Mouse (Mus musculus) midbrain, postnatal 0 days (tissue): Measurements from ENCODE around the gene Cd22. TPM values are rescaled to one million over a fixed set of nuclear protein-coding genes. Genes with fewer than 3 reads are reported as not detected.

ENCODE experiments used
- ATAC-seq: fragments of 200-750 bp; cut with Nextera tagmentation; 2 replicates; pipeline ENCODE4 v1.8.0; 2017; ENCODE audit warnings: moderate number of reproducible peaks, mild to moderate bottlenecking, moderate TSS enrichment, moderate library complexity; ENCODE audit not compliant: low FRiP score
- DNase-seq: peaks from one replicate; pipeline ENCODE4 v3.0.0-alpha.2; 2015; ENCODE audit warnings: low spot score
- H3K27ac ChIP-seq: fragments of 300-500 bp; sonication (generic); 2 replicates; pipeline ENCODE4 v1.5.1; 2014; ENCODE audit warnings: low read depth, mild to moderate bottlenecking, low read length, mixed read lengths
- H3K27me3 ChIP-seq: fragments of 300-500 bp; sonication (generic); 2 replicates; pipeline ENCODE4 v1.6.1; 2014; ENCODE audit warnings: low read length, control low read depth, mixed read lengths; ENCODE audit not compliant: insufficient read depth
- H3K36me3 ChIP-seq: fragments of 300-500 bp; sonication (generic); 2 replicates; pipeline ENCODE4 v1.6.1; 2014; ENCODE audit warnings: low read length, control low read depth, mixed read lengths; ENCODE audit not compliant: insufficient read depth
- H3K4me1 ChIP-seq: fragments of 300-500 bp; sonication (generic); 2 replicates; pipeline ENCODE4 v1.6.1; 2014; ENCODE audit warnings: mild to moderate bottlenecking, control low read depth, antibody characterized with exemption, low read length, mixed read lengths; ENCODE audit not compliant: insufficient read depth
- H3K4me2 ChIP-seq: fragments of 300-500 bp; sonication (generic); 2 replicates; pipeline ENCODE4 v1.6.1; 2014; ENCODE audit warnings: low read depth, mild to moderate bottlenecking, low read length, mixed read lengths; ENCODE audit not compliant: poor library complexity, severe bottlenecking
- H3K4me3 ChIP-seq: fragments of 300-500 bp; sonication (generic); 2 replicates; pipeline ENCODE4 v1.5.1; 2014; ENCODE audit warnings: low read depth, mild to moderate bottlenecking, low read length, moderate library complexity
- H3K9ac ChIP-seq: fragments of 300-500 bp; sonication (generic); replicated peaks from 2 replicates; pipeline ENCODE4 v1.6.1; 2014; ENCODE audit warnings: mild to moderate bottlenecking, low read length, moderate library complexity, mixed read lengths; ENCODE audit not compliant: poor library complexity, severe bottlenecking
- H3K9me3 ChIP-seq: fragments of 300-500 bp; sonication (generic); 2 replicates; pipeline ENCODE4 v1.6.1; 2016; ENCODE audit warnings: low read length, control low read depth
- CTCF ChIP-seq: IDR thresholded peaks from 2 replicates; pipeline ENCODE4 v1.5.1; 2016; ENCODE audit warnings: antibody characterized with exemption, mild to moderate bottlenecking
- WGBS: fragments of 180-500 bp; shearing (Covaris S2); extraction: QIAGEN DNeasy Blood & Tissue Kit; methylation state at CpG from one replicate; pipeline ENCODE4 v1.1.7; 2014; 5-methylcytosine and 5-hydroxymethylcytosine counted together
- polyA plus RNA-seq: library from polyadenylated mRNA; unstranded; fragments of >200 nt; fragmentation: Nextera tagmentation; extraction: Ambion mirVana; gene quantifications from 2 replicates; pipeline ENCODE4 v1.2.1, GENCODE M21; 2015
- total RNA-seq: library from RNA; depleted of rRNA; stranded (reverse); fragments of >200 nt; gene quantifications from 2 replicates; pipeline ENCODE4 v1.2.3, GENCODE M21; 2014

The Cd22 gene
- total and polyA plus RNA-seq, 2 experiments from 2014 or later: 0.16 to 0.71 TPM

DNA sequence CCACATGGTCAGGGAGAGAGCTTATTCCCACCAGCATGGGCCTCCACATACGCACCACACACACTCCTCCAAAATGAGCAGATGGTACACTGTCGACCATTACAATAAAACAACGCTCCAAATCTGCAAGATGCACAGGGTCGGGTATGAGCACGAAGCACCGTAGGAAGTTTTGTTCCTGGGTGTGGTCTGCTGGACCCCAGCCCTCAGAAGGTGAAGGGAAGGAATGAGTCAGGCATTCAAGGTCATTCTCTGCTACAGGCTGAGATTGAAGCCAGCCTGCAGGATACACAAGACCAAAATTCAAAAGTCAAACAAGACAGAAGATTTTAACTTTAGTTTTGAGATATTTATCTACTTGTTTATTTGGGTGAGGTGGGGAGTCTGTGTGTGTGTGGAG lies 32.2 kb downstream of the Cd22 start:
- Histone ChIP-seq H3K4me3 (no peak overlapping the region), H3K4me2 (no peak overlapping the region), H3K4me1 (peaks cover 2% of the 10 kb centered on the region; the same call in 1 of the 2 replicates), H3K9ac (no peak overlapping the region), H3K27me3 (no peaks in the 10 kb centered on the region), H3K36me3 (no peaks in the 10 kb centered on the region), H3K9me3 (no peaks in the 10 kb centered on the region), H3K27ac (no peak overlapping the region)
- 86% methylated on average over 6 of the region's 6 CpGs for WGBS
- TF ChIP-seq CTCF: no peak
- DNase-seq (no peak), ATAC-seq (no peak)

DNA sequence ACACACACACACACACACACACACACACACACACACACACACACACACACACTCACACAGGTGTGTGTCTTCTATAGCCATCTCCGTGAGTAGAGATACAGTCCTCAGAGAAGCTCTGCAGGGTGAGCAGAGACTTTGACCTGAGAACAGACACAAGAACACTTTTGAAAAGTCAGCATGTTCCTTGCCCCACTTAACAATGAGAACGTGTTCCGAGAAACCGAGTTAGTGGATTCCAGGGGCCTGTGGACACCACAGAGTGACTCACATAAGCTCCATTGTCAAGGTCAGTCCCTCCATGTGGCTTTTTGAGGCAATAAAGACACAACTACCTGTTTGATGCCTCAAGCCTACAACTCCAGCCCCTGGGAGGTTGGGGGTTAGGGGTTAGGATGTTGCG lies 32.8 kb downstream of the Cd22 start:
- H3K4me2 ChIP-seq: no peak overlapping the region
- H3K4me3 ChIP-seq: no peak overlapping the region
- ATAC-seq: no peak
- WGBS: 75% methylated on average over 5 of the region's 5 CpGs
- no peak for TF ChIP-seq CTCF
- H3K27ac ChIP-seq: no peak overlapping the region
- H3K36me3 ChIP-seq: no peaks in the 10 kb centered on the region
- H3K4me1 ChIP-seq: peaks cover 2% of the 10 kb centered on the region; the same call in 1 of the 2 replicates
- no peak for DNase-seq
- H3K9ac ChIP-seq: no peak overlapping the region
- no peaks in the 10 kb centered on the region for H3K9me3 ChIP-seq
- no peaks in the 10 kb centered on the region for H3K27me3 ChIP-seq

DNA sequence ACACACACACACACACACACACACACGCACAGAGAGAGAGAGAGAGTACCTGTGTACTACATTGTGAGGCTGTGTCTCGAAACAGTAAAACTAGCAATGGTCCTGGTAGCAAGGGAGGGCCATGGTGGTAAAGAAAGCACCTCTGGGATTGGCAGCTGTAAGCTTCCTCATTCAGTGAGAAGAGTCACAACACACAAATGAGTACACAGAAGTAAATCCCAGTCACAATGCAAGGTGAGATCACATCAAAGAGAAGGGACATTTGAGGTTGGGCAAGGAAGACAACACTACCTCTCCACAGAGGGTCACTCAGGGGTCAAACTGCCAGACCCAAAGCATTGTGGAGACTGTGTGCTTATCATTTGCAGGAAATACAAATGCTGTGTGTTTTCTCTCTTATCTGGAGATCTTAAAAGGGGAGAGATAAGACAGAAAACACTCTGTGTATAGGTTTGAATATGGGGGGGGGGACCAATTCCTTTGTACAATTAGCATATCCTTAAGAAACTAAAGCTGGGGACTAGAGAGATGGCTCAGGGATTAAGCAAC lies 33.6 kb downstream of the Cd22 start:
- no peaks in the 10 kb centered on the region for H3K27me3 ChIP-seq
- TF ChIP-seq CTCF: no peak
- H3K4me1 ChIP-seq: peaks cover 2% of the 10 kb centered on the region; the same call in 1 of the 2 replicates
- WGBS: 90% methylated on average over 2 of the region's 2 CpGs
- no peak overlapping the region for H3K4me3 ChIP-seq
- H3K36me3 ChIP-seq: no peaks in the 10 kb centered on the region
- ATAC-seq (no peak), DNase-seq (no peak)
- H3K4me2 ChIP-seq: no peak overlapping the region
- H3K9ac ChIP-seq: no peak overlapping the region
- H3K27ac ChIP-seq: no peak overlapping the region
- H3K9me3 ChIP-seq: no peaks in the 10 kb centered on the region

DNA sequence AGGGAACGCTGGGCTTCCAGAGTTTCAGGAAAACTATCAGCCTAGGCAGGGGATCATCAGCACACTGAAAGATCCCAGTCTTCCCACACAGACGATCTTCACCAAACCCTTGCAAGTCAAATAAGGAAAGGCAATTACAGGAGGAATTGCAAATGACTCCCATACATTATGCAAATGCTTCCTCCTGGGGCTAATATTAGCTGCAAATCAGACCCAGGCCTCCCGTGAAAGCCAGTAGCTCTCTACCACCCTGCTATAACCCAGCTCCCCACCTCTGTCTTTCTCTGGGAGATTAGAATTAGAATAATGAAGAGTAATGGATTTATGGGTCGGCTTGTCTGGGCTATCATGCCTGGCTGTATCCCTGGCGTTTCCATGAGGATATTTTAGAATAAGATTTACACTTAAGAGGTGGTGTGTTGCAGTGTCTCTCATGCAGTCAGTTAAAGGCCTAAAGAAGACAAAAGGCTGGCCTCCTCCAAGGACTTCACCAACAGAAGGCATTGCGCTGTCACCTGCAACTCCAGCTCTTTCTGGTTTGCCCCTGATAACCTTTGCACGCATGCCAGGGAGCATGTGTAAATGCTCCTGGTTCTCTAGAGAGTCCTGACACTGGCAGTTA lies 35.4 kb downstream of the Cd22 start:
- Histone ChIP-seq H3K9me3 (no peaks in the 10 kb centered on the region), H3K4me1 (peaks cover 2% of the 10 kb centered on the region; the same call in 1 of the 2 replicates), H3K4me2 (no peak overlapping the region), H3K27ac (peak overlapping the region; percentile 55; the same call in 1 of the 2 replicates), H3K27me3 (no peaks in the 10 kb centered on the region), H3K4me3 (no peak overlapping the region), H3K36me3 (no peaks in the 10 kb centered on the region), H3K9ac (no peak overlapping the region)
- TF ChIP-seq CTCF: no peak
- DNase-seq (peak; percentile 15), ATAC-seq (0 out of 2 replicates have a peak, but pooled peaks have one; percentile 41)
- WGBS: 28% methylated on average over 7 of the region's 7 CpGs

DNA sequence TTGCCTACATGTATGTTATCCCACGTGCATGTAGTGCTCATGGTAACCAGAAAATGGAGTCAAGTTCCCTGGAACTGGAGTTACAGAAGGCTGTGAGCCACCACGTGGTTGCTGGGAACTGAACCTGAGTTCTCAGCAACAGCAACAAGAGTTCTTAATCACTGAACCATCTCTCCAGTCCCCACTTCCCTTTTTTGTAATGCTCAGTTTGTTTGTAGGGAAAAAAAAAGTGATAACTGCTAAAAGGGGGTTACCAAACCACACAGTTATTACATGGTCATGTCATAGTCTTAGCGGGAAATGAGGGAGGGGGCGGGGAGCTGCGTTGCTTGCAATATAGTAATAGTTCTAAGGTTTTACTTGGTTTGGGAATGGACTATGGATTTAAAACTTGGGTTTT lies 38.0 kb downstream of the Cd22 start:
- Histone ChIP-seq H3K36me3 (no peaks in the 10 kb centered on the region), H3K4me3 (no peak overlapping the region), H3K27ac (no peak overlapping the region), H3K9me3 (no peaks in the 10 kb centered on the region), H3K27me3 (no peaks in the 10 kb centered on the region), H3K9ac (no peak overlapping the region), H3K4me2 (no peak overlapping the region), H3K4me1 (no peaks in the 10 kb centered on the region)
- no peak for ATAC-seq
- WGBS: 88% methylated on average over 5 of the region's 5 CpGs
- no peak for DNase-seq
- TF ChIP-seq CTCF: no peak

DNA sequence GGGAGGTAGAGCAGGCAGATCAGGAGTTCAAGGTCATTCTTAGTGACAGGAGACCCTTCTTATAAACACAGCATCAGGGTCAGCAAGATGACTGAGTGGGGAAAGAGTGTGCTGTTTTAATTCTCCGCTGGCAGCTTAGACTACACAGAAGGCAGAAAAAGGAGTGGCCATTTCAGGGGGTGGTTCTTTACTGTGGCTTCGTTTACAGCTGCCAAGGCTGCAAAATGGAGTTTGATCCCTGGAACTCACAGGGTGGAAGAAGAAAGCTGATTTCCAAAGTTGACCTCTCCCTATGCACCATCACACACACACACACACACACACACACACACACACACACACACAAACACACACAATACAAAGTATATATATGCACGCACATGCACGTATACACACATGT lies 38.8 kb downstream of the Cd22 start:
- WGBS: 80% methylated on average over 4 of the region's 4 CpGs
- Histone ChIP-seq H3K27ac (no peak overlapping the region), H3K36me3 (no peaks in the 10 kb centered on the region), H3K4me3 (no peak overlapping the region), H3K9me3 (no peaks in the 10 kb centered on the region), H3K27me3 (no peaks in the 10 kb centered on the region), H3K4me2 (no peak overlapping the region), H3K4me1 (no peaks in the 10 kb centered on the region), H3K9ac (no peak overlapping the region)
- ATAC-seq (no peak), DNase-seq (no peak)
- TF ChIP-seq CTCF: no peak
